Mouse (Mus musculus): ENCODE measurements around the gene Insr.

GRCm38 (mm10) chr8:3214601-3215000, 64.8 kb downstream of the Insr start:
- TF ChIP-seq CTCF (IDR thresholded peaks at IDR 0.05; ENCODE audit: low read depth) (no peak), EP300 (optimal IDR thresholded peaks at IDR 0.05) (no peak)
